Mouse (Mus musculus) layer of hippocampus, adult 2 months (tissue): ENCODE data around the gene Plcb2. TPM values are rescaled to one million over a fixed set of nuclear protein-coding genes. Genes with fewer than 3 reads are reported as not detected.

Experiments
- DNase-seq, 2 experiments: peaks; one replicate each; pipeline ENCODE4 v3.0.0; 2022; ENCODE audit warnings: low spot score in 2 of 2
- H3K27ac ChIP-seq: fragments of 200-600 bp; 2 replicates; pipeline ENCODE4 v1.8.1; 2022
- H3K4me3 ChIP-seq: fragments of 200-600 bp; 2 replicates; pipeline ENCODE4 v1.8.1; 2022; ENCODE audit warnings: mild to moderate bottlenecking
- CTCF ChIP-seq: fragments of 200-600 bp; conservative IDR thresholded peaks from 2 replicates; pipeline ENCODE4 v1.8.1; 2022; ENCODE audit warnings: antibody characterized with exemption, mild to moderate bottlenecking, moderate library complexity
- long read RNA-seq, 2 experiments: library from polyadenylated mRNA; stranded (forward); transcript quantifications; one replicate each; pipeline ENCODE4 v2.0.0; 2021; ENCODE audit warnings: borderline mapping rate in 2 of 2
- total RNA-seq, 2 experiments: library from RNA; stranded (reverse); gene quantifications; 2 replicates each; pipeline ENCODE4 v1.2.3; 2021

The Plcb2 gene
- 1 to 10 TPM; 2.3 to 2.6 TPM for total RNA-seq
- long read RNA-seq, experiment 1, partial matches to known transcripts = 0 of 1 reads
- long read RNA-seq, experiment 1, other reads (novel, unspliced or antisense) = 0 of 1 reads
- long read RNA-seq, experiment 2, partial matches to known transcripts = 1 of 1 reads
- long read RNA-seq, experiment 2, other reads (novel, unspliced or antisense) = 0 of 1 reads

DNA sequence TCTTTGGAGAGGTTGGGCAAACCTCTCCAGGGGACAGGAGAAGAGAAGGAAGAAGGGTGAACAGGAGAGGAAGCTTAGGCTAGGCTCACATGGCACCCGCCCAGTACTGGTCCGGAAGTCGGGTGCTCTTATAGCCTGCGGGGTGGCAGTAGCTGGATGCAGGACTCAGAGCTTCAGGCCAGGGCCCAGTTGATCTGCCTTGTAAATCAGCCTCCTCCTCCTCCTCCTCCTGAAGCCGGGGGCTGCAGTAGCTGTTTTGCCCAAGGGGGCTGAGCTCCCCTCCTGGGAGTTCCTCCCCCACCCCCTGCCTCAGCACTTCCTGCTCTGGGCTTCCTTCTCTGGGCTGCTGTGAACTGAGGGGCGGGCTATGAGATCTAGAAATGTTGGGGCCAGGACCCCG lies at the start of gene Plcb2:
Plcb2 (minus strand) TSS at position 102 of the 400 bp plus-strand sequence.
- no peak for DNase-seq
- no peak within 1 kb of the TSS for H3K4me3 ChIP-seq
- H3K27ac ChIP-seq = no peak within 1 kb of the TSS
- TF ChIP-seq CTCF = no peak

DNA sequence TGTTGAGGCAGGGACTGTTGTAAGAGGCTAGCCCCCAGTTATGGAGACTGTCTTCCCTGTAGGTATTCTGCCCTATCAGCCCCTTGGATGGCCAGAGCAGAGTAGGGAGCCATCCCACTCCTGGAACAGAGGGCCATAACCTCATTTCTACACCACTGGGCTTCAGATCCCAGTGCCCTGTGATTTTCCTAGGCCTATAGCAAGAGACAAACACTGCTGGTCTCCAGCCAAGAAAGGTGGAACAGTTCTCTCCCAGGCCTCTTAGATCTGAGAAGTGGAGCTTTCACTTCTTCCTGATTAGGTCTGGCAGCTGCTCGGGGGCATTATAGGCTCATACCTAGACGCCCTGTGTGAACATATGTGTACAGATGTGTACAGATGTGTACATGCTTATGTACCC lies 48.1 kb upstream of the Plcb2 start:
- Histone ChIP-seq H3K27ac (peak overlapping the region; percentile 83), H3K4me3 (no peak overlapping the region)
- DNase-seq = no peak
- no peak for TF ChIP-seq CTCF

GRCm38 (mm10) chr2:118775846-118776245 lies 47.6 kb upstream of the Plcb2 start:
- TF ChIP-seq CTCF = no peak
- Histone ChIP-seq H3K27ac (peak overlapping the region; percentile 83), H3K4me3 (no peak overlapping the region)
- peak; percentile 75 to 85 for DNase-seq

- DNase-seq = no peak
- Histone ChIP-seq H3K4me3 (no peak overlapping the region), H3K27ac (peak overlapping the region; percentile 67)
- no peak for TF ChIP-seq CTCF
Observed at GRCm38 (mm10) chr2:118775396-118775795, 47.2 kb upstream of the Plcb2 start.

GRCm38 (mm10) chr2:118774536-118774935 lies 46.3 kb upstream of the Plcb2 start:
- no peak for TF ChIP-seq CTCF

DNA sequence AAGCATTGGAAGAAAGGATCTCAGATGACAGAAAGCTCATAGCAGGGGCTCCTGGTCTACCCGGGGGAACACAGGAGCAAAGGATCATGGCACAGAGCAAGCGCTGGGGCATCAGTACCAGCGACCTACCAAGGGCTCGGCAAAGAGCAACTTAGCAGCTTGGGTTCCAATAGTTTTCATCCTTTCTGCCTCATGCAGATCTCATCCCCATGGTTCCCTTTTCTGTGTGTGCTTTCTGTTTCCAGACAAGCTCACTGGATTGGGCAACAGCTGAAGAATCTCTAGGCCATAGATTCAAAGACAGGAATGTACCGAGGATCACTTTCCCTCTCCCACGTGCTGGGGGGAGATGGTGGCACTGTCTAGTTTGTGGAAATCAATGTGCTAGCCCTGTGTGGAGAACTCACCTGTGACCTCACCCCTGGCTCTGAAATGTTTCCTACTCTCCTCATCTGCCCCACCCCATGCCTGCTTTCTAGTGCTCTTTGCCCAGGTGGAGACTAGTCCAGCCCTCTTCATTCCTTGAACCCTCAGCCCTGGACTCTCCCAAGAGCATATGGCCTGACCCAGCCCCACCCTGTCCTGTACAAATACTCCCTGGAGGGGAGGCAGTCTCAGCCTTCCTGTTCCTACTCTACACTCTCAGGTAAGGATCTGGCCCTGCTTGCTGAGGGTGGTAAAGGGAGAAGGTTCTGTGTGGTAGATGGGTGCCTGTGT lies 44.1 kb upstream of the Plcb2 start, which contains the start of gene Phgr1:
Phgr1 (plus strand) TSS at position 612 of the 717 bp plus-strand sequence.
- no peak for DNase-seq
- no peak for TF ChIP-seq CTCF
- Histone ChIP-seq H3K4me3 (no peak within 1 kb of the TSS), H3K27ac (no peak within 1 kb of the TSS)

More at GRCm38 (mm10) chr2:118774536-118774935, 46.3 kb upstream of the Plcb2 start:
- Histone ChIP-seq H3K27ac (no peak overlapping the region), H3K4me3 (no peak overlapping the region)
- no peak for DNase-seq

GRCm38 (mm10) chr2:118766041-118767033 lies 38.1 kb upstream of the Plcb2 start:
- no peak for DNase-seq
- no peak overlapping the region for H3K27ac ChIP-seq
- TF ChIP-seq CTCF = peak; percentile 19; the same call in 1 of the 2 replicates
- no peak overlapping the region for H3K4me3 ChIP-seq

- Histone ChIP-seq H3K27ac (no peak overlapping the region), H3K4me3 (no peak overlapping the region)
- no peak for DNase-seq
- no peak for TF ChIP-seq CTCF
Observed at GRCm38 (mm10) chr2:118764875-118765274, 36.6 kb upstream of the Plcb2 start.

- peak; percentile 85 for TF ChIP-seq CTCF
- H3K4me3 ChIP-seq = no peak overlapping the region
- H3K27ac ChIP-seq = peak overlapping the region; percentile 77
- peak; percentile 61 to 74 for DNase-seq
Observed at GRCm38 (mm10) chr2:118764094-118764831, 36.0 kb upstream of the Plcb2 start.

- H3K27ac ChIP-seq = peak overlapping the region; percentile 99
- no peak for TF ChIP-seq CTCF
- DNase-seq = peak in 1 of 2 experiments; percentile 85
- H3K4me3 ChIP-seq = no peak overlapping the region
Observed at GRCm38 (mm10) chr2:118763469-118763868, 35.2 kb upstream of the Plcb2 start.

- peak overlapping the region; percentile 48 for H3K4me3 ChIP-seq
- peak overlapping the region; percentile 99 for H3K27ac ChIP-seq
- no peak for TF ChIP-seq CTCF
- no peak for DNase-seq
Observed at GRCm38 (mm10) chr2:118762784-118763148, 34.5 kb upstream of the Plcb2 start.
